Mouse (Mus musculus) limb, embryonic 14.5 days (tissue): Measurements from ENCODE around the gene Magi1. TPM values are rescaled to one million over a fixed set of nuclear protein-coding genes. Genes with fewer than 3 reads are reported as not detected.

ENCODE experiments used
- ATAC-seq: fragments of 200-750 bp; cut with Nextera tagmentation; 2 replicates; pipeline ENCODE4 v1.8.0; 2017; ENCODE audit warnings: low read depth, moderate number of reproducible peaks, moderate TSS enrichment; ENCODE audit not compliant: low FRiP score
- DNase-seq: peaks from one replicate; pipeline ENCODE4 v3.0.0-alpha.2; 2015; ENCODE audit warnings: low spot score
- H3K27ac ChIP-seq: fragments of 300-500 bp; sonication (generic); replicated peaks from 2 replicates; pipeline ENCODE4 v1.5.1; 2014; ENCODE audit warnings: low read depth, mild to moderate bottlenecking, low read length, moderate library complexity, mixed read lengths
- H3K27me3 ChIP-seq: fragments of 300-500 bp; sonication (generic); 2 replicates; pipeline ENCODE4 v1.6.1; 2014; ENCODE audit warnings: low read length, mixed read lengths; ENCODE audit not compliant: control insufficient read depth, insufficient read depth
- H3K36me3 ChIP-seq: fragments of 300-500 bp; sonication (generic); 2 replicates; pipeline ENCODE4 v1.6.1; 2014; ENCODE audit warnings: mild to moderate bottlenecking, low read length, moderate library complexity, mixed read lengths; ENCODE audit not compliant: control insufficient read depth, insufficient read depth
- H3K4me1 ChIP-seq: fragments of 300-500 bp; sonication (generic); 2 replicates; pipeline ENCODE4 v1.6.1; 2014; ENCODE audit warnings: antibody characterized with exemption, low read length, mixed read lengths; ENCODE audit not compliant: control insufficient read depth, insufficient read depth
- H3K4me2 ChIP-seq: fragments of 300-500 bp; sonication (generic); replicated peaks from 2 replicates; pipeline ENCODE4 v1.6.1; 2014; ENCODE audit warnings: low read depth, mild to moderate bottlenecking, low read length, moderate library complexity; ENCODE audit not compliant: severe bottlenecking
- H3K4me3 ChIP-seq: fragments of 300-500 bp; sonication (generic); replicated peaks from 2 replicates; pipeline ENCODE4 v1.5.1; 2014; ENCODE audit warnings: low read length
- H3K9ac ChIP-seq: fragments of 300-500 bp; sonication (generic); 2 replicates; pipeline ENCODE4 v1.6.1; 2014; ENCODE audit warnings: mild to moderate bottlenecking, low read depth, low read length, moderate library complexity; ENCODE audit not compliant: severe bottlenecking
- H3K9me3 ChIP-seq: fragments of 300-500 bp; sonication (generic); 2 replicates; pipeline ENCODE4 v1.6.1; 2016; ENCODE audit warnings: low read length; ENCODE audit not compliant: control insufficient read depth
- POLR2A ChIP-seq: fragments of 200-500 bp; IDR thresholded peaks from 2 replicates; pipeline ENCODE4 v1.8.0; 2012; ENCODE audit warnings: inconsistent platforms, mild to moderate bottlenecking, moderate library complexity, borderline replicate concordance; ENCODE audit not compliant: insufficient read depth, insufficient read length; ENCODE audit errors: extremely low read depth
- WGBS: fragments of 180-500 bp; shearing (Covaris S2); extraction: QIAGEN DNeasy Blood & Tissue Kit; methylation state at CpG from one replicate; pipeline ENCODE4 v1.1.7; 2014; 5-methylcytosine and 5-hydroxymethylcytosine counted together
- polyA plus RNA-seq, 2 experiments: library from polyadenylated mRNA; depleted of rRNA in 1 of 2; stranded (reverse) in 1 of 2; unstranded in 1 of 2; fragments of >200 nt; fragmentation: Nextera tagmentation in 1 of 2; extraction: Ambion mirVana in 1 of 2; gene quantifications; 2 replicates each; pipeline versions ENCODE4 v1.2.1 to v1.2.3; 2012 to 2014

Magi1 gene
- polyA plus RNA-seq, 2 experiments = 9.7 to 15.0 TPM

GRCm38 (mm10) chr6:94067741-94068450 lies 215.8 kb downstream of the Magi1 start:
- H3K27ac ChIP-seq = 0 out of 2 replicates have a peak overlapping the region, but pooled peaks have one; percentile 8
- ATAC-seq = no peak
- peak; percentile 40 for DNase-seq

GRCm38 (mm10) chr6:94064832-94065231 lies 218.9 kb downstream of the Magi1 start:
- no peak for ATAC-seq
- H3K9me3 ChIP-seq = no peaks in the 10 kb centered on the region
- no peaks in the 10 kb centered on the region for H3K27me3 ChIP-seq
- WGBS = 64% methylated on average over 4 of the region's 4 CpGs
- H3K4me1 ChIP-seq = peaks cover 46% of the 10 kb centered on the region
- H3K9ac ChIP-seq = no peak overlapping the region
- H3K27ac ChIP-seq = no peak overlapping the region
- no peak for DNase-seq
- H3K4me3 ChIP-seq = no peak overlapping the region
- no peaks in the 10 kb centered on the region for H3K36me3 ChIP-seq
- H3K4me2 ChIP-seq = no peak overlapping the region
- no peak for TF ChIP-seq POLR2A

More at GRCm38 (mm10) chr6:94067741-94068450, 215.8 kb downstream of the Magi1 start:
- no peaks in the 10 kb centered on the region for H3K9me3 ChIP-seq
- H3K36me3 ChIP-seq = no peaks in the 10 kb centered on the region
- no peak overlapping the region for H3K4me3 ChIP-seq
- H3K4me1 ChIP-seq = peaks cover 28% of the 10 kb centered on the region
- no peak overlapping the region for H3K4me2 ChIP-seq
- no peaks in the 10 kb centered on the region for H3K27me3 ChIP-seq
- 16% methylated on average over 8 of the region's 8 CpGs for WGBS
- no peak overlapping the region for H3K9ac ChIP-seq
- TF ChIP-seq POLR2A = no peak

- H3K4me1 ChIP-seq = peaks cover 35% of the 10 kb centered on the region
- H3K4me2 ChIP-seq = no peak overlapping the region
- no peaks in the 10 kb centered on the region for H3K9me3 ChIP-seq
- ATAC-seq = no peak
- no peak for DNase-seq
- H3K27ac ChIP-seq = no peak overlapping the region
- no peak overlapping the region for H3K9ac ChIP-seq
- no peaks in the 10 kb centered on the region for H3K27me3 ChIP-seq
- TF ChIP-seq POLR2A = no peak
- 62% methylated on average over 4 of the region's 4 CpGs for WGBS
- no peaks in the 10 kb centered on the region for H3K36me3 ChIP-seq
- H3K4me3 ChIP-seq = no peak overlapping the region
These were observed 220.2 kb downstream of the Magi1 start for GRCm38 (mm10) chr6:94063542-94063941.

GRCm38 (mm10) chr6:94061424-94061980 lies 222.2 kb downstream of the Magi1 start:
- TF ChIP-seq POLR2A = no peak
- Histone ChIP-seq H3K27ac (peak overlapping the region; percentile 49), H3K4me2 (0 out of 2 replicates have a peak overlapping the region, but pooled peaks have one; percentile 5), H3K9ac (no peak overlapping the region), H3K9me3 (no peaks in the 10 kb centered on the region), H3K36me3 (no peaks in the 10 kb centered on the region), H3K27me3 (no peaks in the 10 kb centered on the region), H3K4me3 (no peak overlapping the region), H3K4me1 (peaks cover 21% of the 10 kb centered on the region)
- DNase-seq (peak; percentile 55), ATAC-seq (no peak)
- WGBS = 17% methylated on average over 8 of the region's 8 CpGs

GRCm38 (mm10) chr6:94060621-94061213 lies 223.0 kb downstream of the Magi1 start:
- DNase-seq (no peak), ATAC-seq (no peak)
- Histone ChIP-seq H3K27me3 (no peaks in the 10 kb centered on the region), H3K36me3 (no peaks in the 10 kb centered on the region), H3K4me1 (peaks cover 21% of the 10 kb centered on the region), H3K9ac (no peak overlapping the region), H3K4me3 (no peak overlapping the region), H3K9me3 (no peaks in the 10 kb centered on the region), H3K4me2 (no peak overlapping the region), H3K27ac (peak overlapping the region; percentile 49; the same call in 1 of the 2 replicates)
- 82% methylated on average over 7 of the region's 7 CpGs for WGBS
- no peak for TF ChIP-seq POLR2A
